Mouse (Mus musculus) heart, embryonic 16.5 days (tissue): ENCODE data around the gene Cbx1. TPM values are rescaled to one million over a fixed set of nuclear protein-coding genes. Genes with fewer than 3 reads are reported as not detected.

Experiments used
- ATAC-seq: fragments of 200-750 bp; cut with Nextera tagmentation; replicated peaks from 2 replicates; pipeline ENCODE4 v1.8.0; 2017; ENCODE audit warnings: moderate number of reproducible peaks; ENCODE audit not compliant: insufficient read depth, low FRiP score; ENCODE audit errors: extremely low read depth
- H3K27ac ChIP-seq: fragments of 300-500 bp; sonication (generic); 2 replicates; pipeline ENCODE4 v1.5.1; 2014; ENCODE audit warnings: mild to moderate bottlenecking, low read length, control low read depth, moderate library complexity
- H3K27me3 ChIP-seq: fragments of 300-500 bp; sonication (generic); 2 replicates; pipeline ENCODE4 v1.6.1; 2014; ENCODE audit warnings: low read length, mixed read lengths; ENCODE audit not compliant: control insufficient read depth, insufficient read depth
- H3K36me3 ChIP-seq: fragments of 300-500 bp; sonication (generic); 2 replicates; pipeline ENCODE4 v1.6.1; 2014; ENCODE audit not compliant: control insufficient read depth, insufficient read depth
- H3K4me1 ChIP-seq: fragments of 300-500 bp; sonication (generic); 2 replicates; pipeline ENCODE4 v1.6.1; 2014; ENCODE audit warnings: low read length, mixed read lengths; ENCODE audit not compliant: control insufficient read depth, insufficient read depth
- H3K4me2 ChIP-seq: fragments of 300-500 bp; sonication (generic); 2 replicates; pipeline ENCODE4 v1.6.1; 2014; ENCODE audit warnings: low read depth, mild to moderate bottlenecking, control low read depth, low read length
- H3K4me3 ChIP-seq: fragments of 300-500 bp; sonication (generic); 2 replicates; pipeline ENCODE4 v1.5.1; 2014; ENCODE audit warnings: mild to moderate bottlenecking, control low read depth, low read length
- H3K9ac ChIP-seq: fragments of 300-500 bp; sonication (generic); 2 replicates; pipeline ENCODE4 v1.6.1; 2014; ENCODE audit warnings: low read length, control low read depth
- H3K9me3 ChIP-seq: fragments of 300-500 bp; sonication (generic); replicated peaks from 2 replicates; pipeline ENCODE4 v1.6.1; 2016; ENCODE audit warnings: low read length; ENCODE audit not compliant: control insufficient read depth
- WGBS: fragments of 180-500 bp; shearing (Covaris S2); extraction: QIAGEN DNeasy Blood & Tissue Kit; methylation state at CpG from one replicate; pipeline ENCODE4 v1.1.7; 2014; 5-methylcytosine and 5-hydroxymethylcytosine counted together
- polyA plus RNA-seq: library from polyadenylated mRNA; unstranded; fragments of >200 nt; fragmentation: Nextera tagmentation; extraction: Ambion mirVana; gene quantifications from 2 replicates; pipeline ENCODE4 v1.2.1, GENCODE M21; 2015

Gene Cbx1
- 45.3 and 49.9 TPM in 2 replicates for polyA plus RNA-seq

DNA sequence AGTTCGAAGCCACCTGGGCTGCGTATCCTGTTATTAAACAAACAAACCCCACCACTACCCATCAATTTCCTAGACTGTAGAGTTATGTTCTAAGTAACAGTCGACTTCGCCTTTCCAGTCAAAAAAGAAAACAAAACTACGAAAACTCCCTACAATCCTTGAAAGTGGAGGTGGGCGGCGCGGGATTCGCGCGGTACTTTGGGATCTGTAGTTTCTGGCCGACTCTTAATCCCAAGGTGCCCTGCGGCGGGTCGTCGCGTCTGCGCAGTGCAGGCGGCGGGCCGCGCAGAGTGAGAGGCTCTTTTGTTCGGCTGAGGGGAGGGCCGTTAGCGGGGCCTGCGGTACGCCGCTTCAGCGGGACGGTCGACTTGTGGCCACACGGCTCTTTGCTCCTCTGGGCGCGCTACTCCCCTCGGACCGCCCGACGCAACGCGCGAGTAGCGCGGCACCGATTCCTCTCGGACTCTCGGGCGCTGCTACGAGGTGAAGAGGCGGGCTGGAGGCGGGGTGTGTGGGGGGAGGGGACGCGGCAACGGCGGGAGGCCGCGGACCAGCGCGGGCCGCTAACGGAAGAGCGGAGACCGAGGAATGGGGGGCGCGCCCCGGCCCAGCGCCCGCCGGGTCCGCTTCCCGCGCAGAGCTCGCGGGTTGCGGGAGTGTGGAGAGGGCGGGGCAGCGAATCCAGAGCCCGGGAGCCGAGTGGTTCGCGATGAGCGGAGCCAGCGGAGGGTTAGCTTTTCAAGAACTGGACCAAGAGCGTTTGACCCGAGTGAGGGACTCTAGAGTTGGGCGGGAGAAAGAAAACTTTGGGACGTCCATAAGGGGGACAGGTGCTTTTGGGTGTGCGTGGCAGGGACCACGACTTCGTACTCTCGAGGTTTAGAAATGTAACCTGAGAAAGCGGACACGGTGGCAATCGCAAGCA lies at the start of gene Cbx1:
Gene Cbx1, plus strand, starts transcription at position 257 of the 925 bp plus-strand sequence.
- WGBS: 1% methylated on average over 92 of the region's 93 CpGs
- peak within 1 kb of the TSS; percentile 98 for H3K27ac ChIP-seq

DNA sequence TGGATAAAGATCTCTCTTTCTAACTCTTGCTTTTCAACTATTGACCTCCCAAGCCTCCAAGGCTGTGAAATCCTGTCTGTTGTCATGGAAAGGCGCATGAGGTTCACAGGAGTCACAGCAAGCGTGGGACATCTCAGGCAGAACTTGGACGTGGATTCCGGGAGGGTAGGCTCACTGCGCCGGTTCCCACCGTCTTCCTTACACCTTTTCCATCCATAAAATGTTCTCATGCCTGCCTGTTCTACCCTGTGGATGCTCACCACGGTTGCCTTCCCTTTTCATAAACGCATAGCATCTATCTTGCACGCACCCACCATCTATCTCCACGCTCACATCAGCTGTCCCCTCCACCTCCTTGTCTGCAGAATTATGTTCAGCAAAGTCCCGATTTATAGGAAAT lies 48.1 kb upstream of the Cbx1 start:
- peaks cover 9% of the 10 kb centered on the region for H3K27me3 ChIP-seq
- no peak overlapping the region for H3K9ac ChIP-seq
- H3K4me3 ChIP-seq: no peak overlapping the region
- H3K4me2 ChIP-seq: no peak overlapping the region
- peaks cover 3% of the 10 kb centered on the region for H3K4me1 ChIP-seq
- no peak for ATAC-seq
- H3K36me3 ChIP-seq: no peaks in the 10 kb centered on the region
- no peak overlapping the region for H3K27ac ChIP-seq
- WGBS: 68% methylated on average over 12 of the region's 12 CpGs
- no peaks in the 10 kb centered on the region for H3K9me3 ChIP-seq

More for the DNA sequence above, at the start of gene Cbx1:
- H3K9ac ChIP-seq: peak within 1 kb of the TSS; percentile 95
- peak within 1 kb of the TSS; percentile 79 for H3K4me2 ChIP-seq
- H3K27me3 ChIP-seq: no peaks in the 10 kb centered on the region
- peak within 1 kb of the TSS; percentile 99 for H3K4me3 ChIP-seq
- H3K4me1 ChIP-seq: peaks cover 16% of the 10 kb centered on the region
- ATAC-seq: peak; percentile 97
- no peaks in the 10 kb centered on the region for H3K9me3 ChIP-seq
- H3K36me3 ChIP-seq: no peaks in the 10 kb centered on the region

DNA sequence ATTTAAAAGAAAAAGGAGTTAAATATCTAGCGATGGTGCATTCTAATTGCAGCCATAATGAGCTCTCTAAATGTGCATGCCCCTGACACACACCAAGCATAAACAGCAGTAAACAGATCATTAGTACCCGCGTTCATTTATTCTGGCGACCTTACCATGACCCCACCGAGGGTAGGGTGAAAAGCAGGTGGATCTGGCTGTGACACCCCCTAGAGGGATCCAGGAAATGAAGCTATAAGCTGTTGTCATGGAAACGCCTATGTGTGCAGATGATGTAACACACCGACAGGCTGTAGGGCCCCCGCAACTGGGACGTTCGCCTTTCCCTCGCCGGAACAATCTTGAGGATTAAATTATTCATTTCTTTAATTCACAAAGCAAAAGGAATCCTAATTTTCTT lies 46.9 kb upstream of the Cbx1 start:
- no peak for ATAC-seq
- no peak overlapping the region for H3K27ac ChIP-seq

DNA sequence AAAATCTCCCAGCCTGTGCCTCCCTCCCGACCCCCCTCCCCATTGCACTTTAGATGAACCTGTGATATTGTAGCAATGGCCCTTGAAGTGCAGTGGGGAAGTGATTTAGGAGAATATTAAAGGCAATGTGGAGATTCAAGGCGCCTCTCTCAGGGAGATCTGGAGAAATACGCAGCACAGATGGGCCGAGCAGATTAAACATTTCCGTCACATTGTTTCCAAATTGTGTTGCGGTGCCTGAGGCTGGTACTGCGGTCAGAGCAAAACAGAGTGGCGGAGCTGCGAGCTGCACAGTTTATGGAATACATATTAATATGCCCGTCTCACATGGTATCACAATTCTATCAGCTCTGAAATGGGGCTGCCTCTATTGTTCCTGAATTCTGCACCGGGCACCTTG lies 45.9 kb upstream of the Cbx1 start:
- Histone ChIP-seq H3K4me1 (no peaks in the 10 kb centered on the region), H3K4me3 (no peak overlapping the region), H3K27ac (no peak overlapping the region), H3K9me3 (no peaks in the 10 kb centered on the region), H3K27me3 (peaks cover 9% of the 10 kb centered on the region), H3K4me2 (no peak overlapping the region), H3K36me3 (no peaks in the 10 kb centered on the region), H3K9ac (no peak overlapping the region)
- WGBS: 59% methylated on average over 11 of the region's 11 CpGs
- ATAC-seq: no peak

More for the DNA sequence above, 46.9 kb upstream of the Cbx1 start:
- peaks cover 9% of the 10 kb centered on the region for H3K27me3 ChIP-seq
- no peaks in the 10 kb centered on the region for H3K9me3 ChIP-seq
- no peak overlapping the region for H3K4me3 ChIP-seq
- no peaks in the 10 kb centered on the region for H3K36me3 ChIP-seq
- WGBS: 40% methylated on average over 12 of the region's 12 CpGs
- no peaks in the 10 kb centered on the region for H3K4me1 ChIP-seq
- H3K9ac ChIP-seq: no peak overlapping the region
- H3K4me2 ChIP-seq: no peak overlapping the region

DNA sequence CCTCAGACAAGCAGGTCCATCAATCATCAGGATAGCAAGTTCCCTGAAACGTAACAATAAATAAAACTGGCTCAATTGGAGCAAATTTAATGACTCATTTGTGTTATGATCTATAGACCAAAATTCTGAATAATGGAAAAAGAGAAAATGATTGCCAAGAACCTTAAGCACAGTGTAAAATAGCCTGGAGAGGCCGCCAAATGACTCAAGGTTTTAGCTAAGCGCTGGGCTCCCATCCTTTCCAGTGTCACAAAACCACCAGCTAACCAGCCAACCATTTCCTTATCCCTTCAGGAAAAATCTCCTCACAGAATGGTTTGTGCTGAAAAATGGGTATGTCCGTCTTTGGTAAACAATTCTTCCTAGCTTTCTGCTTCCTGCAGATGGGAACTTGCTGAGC lies 45.0 kb upstream of the Cbx1 start:
- no peak for ATAC-seq
- H3K27ac ChIP-seq: no peak overlapping the region
- H3K4me3 ChIP-seq: no peak overlapping the region
- H3K9ac ChIP-seq: no peak overlapping the region
- no peaks in the 10 kb centered on the region for H3K4me1 ChIP-seq
- no peak overlapping the region for H3K4me2 ChIP-seq
- no peaks in the 10 kb centered on the region for H3K36me3 ChIP-seq
- no peaks in the 10 kb centered on the region for H3K9me3 ChIP-seq
- 74% methylated on average over 4 of the region's 4 CpGs for WGBS
- H3K27me3 ChIP-seq: peaks cover 9% of the 10 kb centered on the region

DNA sequence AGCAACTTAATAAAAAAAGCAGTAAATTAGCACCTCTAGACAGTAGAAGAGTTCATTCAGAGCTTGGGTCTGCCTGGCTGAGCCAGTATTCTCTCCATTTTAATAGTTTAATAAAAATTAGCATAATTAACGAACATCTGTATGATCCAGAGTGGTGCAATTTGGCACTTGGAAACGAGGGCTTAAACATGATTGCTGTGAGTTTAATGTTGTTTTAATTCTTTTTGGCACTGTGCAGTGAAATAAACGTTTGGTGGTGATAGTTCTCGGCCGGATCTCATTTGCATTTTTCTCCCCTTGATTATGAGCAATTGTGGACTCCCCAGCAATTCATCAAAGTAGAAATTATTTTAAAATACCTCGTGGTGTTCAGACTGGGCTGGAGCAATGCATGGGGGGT lies 42.3 kb upstream of the Cbx1 start:
- H3K4me3 ChIP-seq: no peak overlapping the region
- WGBS: 68% methylated on average over 6 of the region's 6 CpGs
- H3K9me3 ChIP-seq: no peaks in the 10 kb centered on the region
- no peaks in the 10 kb centered on the region for H3K36me3 ChIP-seq
- no peaks in the 10 kb centered on the region for H3K4me1 ChIP-seq
- H3K27ac ChIP-seq: no peak overlapping the region
- no peak overlapping the region for H3K4me2 ChIP-seq
- ATAC-seq: no peak
- H3K9ac ChIP-seq: no peak overlapping the region
- peaks cover 5% of the 10 kb centered on the region for H3K27me3 ChIP-seq

DNA sequence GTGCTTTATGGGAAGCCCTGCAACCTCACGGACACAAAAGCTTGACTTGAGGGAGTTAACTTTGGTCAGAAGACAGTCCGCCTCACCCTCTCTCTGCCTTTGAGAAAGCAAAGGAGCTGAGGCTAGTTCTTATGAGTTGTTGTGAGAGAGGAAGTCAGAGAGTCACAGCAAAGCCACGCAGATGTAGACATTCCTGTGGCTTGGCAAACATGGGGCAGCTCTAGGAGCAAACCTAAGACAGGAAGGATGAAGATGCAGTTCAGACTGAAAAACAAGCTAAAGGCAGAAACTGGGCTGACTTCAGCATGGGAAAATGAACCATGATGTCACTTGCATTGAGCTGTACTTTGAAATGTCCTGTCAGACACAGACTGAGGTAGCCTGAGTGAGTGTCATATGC lies 41.4 kb upstream of the Cbx1 start:
- Histone ChIP-seq H3K36me3 (no peaks in the 10 kb centered on the region), H3K27ac (no peak overlapping the region), H3K4me1 (no peaks in the 10 kb centered on the region), H3K27me3 (peaks cover 3% of the 10 kb centered on the region), H3K4me3 (no peak overlapping the region), H3K4me2 (no peak overlapping the region), H3K9ac (no peak overlapping the region), H3K9me3 (no peaks in the 10 kb centered on the region)
- 53% methylated on average over 3 of the region's 3 CpGs for WGBS
- ATAC-seq: no peak

DNA sequence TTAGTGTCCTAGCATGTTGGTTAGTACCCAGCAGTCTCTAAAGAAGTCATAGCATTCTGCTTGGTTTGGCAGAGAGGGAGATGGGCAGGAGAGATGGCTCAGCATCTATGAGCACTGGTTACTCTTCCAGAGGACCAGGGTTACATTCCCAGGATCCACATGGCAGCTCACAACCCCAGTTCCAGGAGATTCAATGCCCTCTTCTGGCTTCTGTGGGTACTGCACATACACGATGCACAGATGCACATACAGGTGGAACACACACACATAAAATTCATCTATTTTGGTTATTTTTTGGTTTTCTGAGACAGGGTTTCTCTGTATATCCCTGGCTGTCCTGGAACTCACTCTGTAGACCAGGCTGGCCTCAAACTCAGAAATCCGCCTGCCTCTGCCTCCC lies 33.6 kb upstream of the Cbx1 start:
- no peaks in the 10 kb centered on the region; the same call in 1 of the 2 replicates for H3K27me3 ChIP-seq
- H3K36me3 ChIP-seq: no peaks in the 10 kb centered on the region
- 90% methylated on average over 2 of the region's 2 CpGs for WGBS
- H3K4me1 ChIP-seq: no peaks in the 10 kb centered on the region
- ATAC-seq: no peak
- no peaks in the 10 kb centered on the region for H3K9me3 ChIP-seq
- no peak overlapping the region for H3K4me2 ChIP-seq
- H3K4me3 ChIP-seq: no peak overlapping the region
- no peak overlapping the region for H3K9ac ChIP-seq
- H3K27ac ChIP-seq: no peak overlapping the region

DNA sequence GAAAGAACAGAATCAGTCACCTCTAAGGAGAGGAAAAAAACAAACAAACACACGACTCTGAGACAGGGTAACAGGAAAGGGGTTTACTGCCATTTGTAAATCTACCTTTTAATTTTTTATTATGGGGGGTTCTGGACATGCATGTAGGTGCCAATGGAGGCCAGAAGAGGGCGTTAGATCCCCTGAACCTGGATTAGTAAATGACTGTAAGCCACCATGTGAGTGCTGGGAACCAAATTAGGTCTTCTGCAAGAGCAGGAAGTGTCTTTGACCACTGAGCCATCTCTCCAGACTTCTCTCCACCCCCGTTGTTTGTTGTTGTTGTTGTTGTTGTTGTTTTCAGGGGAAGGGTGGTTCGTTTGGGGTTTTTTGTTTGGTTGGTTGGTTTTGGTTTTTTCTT lies 31.5 kb upstream of the Cbx1 start:
- no peak overlapping the region for H3K27ac ChIP-seq
- no peaks in the 10 kb centered on the region; the same call in 1 of the 2 replicates for H3K27me3 ChIP-seq
- H3K36me3 ChIP-seq: no peaks in the 10 kb centered on the region
- H3K9me3 ChIP-seq: no peaks in the 10 kb centered on the region
- H3K4me3 ChIP-seq: no peak overlapping the region
- no peak overlapping the region for H3K9ac ChIP-seq
- H3K4me2 ChIP-seq: no peak overlapping the region
- ATAC-seq: no peak
- 37% methylated on average over 4 of the region's 4 CpGs for WGBS
- no peaks in the 10 kb centered on the region for H3K4me1 ChIP-seq
